Mouse (Mus musculus) Muller cell, postnatal 12 days (primary cell): ENCODE data around the gene LTO1.

Experiments
- DNase-seq: peaks from one replicate; pipeline ENCODE4 v3.0.0-alpha.2; 2015; ENCODE audit errors: inconsistent ontology term

The LTO1 gene

DNA sequence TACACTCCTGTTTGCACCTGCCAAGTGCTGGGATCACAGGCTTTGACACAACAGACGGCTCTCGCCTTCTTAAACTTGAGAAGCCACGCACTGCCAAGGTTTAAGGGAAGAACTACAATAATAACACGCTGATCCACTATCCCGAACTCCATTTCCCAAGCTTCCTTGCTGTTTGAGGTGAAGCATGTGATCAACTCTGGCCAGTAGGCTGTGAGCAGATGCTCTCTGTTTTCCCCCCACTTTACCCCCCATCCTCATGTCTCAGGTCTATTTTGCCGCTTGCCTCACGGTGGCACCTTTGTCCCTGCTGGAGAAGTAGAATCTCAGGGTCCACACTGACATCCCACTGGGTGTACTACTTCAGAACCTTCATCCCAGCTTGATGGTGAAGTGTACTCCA lies 6.2 kb upstream of the LTO1 start:
- no peak for DNase-seq

DNA sequence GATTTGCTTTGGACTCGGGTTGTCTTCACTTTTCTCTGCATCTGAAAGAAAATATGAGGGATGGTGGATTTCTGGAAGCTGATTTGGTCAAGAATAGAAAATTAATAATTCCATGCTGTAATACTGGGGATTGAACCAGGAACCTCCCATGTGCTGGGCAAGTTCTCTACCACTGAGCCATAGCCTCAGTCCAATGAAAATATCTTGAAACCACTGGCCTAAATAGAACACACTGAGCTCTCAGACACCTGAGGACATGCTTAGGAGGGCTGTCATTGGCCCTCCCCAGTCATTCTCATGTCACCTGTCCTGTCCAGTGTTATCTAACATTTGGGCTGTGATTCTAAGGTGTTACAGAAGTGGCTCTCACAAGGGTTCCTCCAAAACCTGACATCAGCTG lies 3.8 kb upstream of the LTO1 start:
- no peak for DNase-seq

GRCm38 (mm10) chr7:144912897-144913296 lies 2.0 kb upstream of the LTO1 start:
- DNase-seq, result no peak

- peak; percentile 33 for DNase-seq
Measured at GRCm38 (mm10) chr7:144914296-144914947, 478 bp upstream of the LTO1 start.

DNA sequence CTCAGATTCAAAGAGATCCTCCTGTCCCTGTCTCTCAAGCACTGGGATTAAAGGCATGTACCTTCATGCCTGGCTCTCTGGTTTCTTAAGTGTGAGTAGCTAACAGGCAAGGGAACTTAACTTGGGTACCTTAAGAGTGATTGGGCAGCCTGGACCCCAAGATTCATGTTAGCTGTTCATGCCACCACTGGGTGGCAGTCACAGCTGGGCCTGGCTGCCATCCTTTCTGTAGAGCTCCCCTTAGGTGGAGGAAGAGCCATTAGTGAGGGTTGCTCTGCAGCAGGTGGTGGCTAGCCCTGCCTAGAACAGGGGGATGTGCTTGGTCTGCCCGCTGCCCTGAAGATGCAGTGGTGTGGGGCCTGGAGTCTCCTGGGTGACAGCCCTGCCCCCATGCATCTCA lies 3.9 kb downstream of the LTO1 start:
- DNase-seq, result peak; percentile 38

DNA sequence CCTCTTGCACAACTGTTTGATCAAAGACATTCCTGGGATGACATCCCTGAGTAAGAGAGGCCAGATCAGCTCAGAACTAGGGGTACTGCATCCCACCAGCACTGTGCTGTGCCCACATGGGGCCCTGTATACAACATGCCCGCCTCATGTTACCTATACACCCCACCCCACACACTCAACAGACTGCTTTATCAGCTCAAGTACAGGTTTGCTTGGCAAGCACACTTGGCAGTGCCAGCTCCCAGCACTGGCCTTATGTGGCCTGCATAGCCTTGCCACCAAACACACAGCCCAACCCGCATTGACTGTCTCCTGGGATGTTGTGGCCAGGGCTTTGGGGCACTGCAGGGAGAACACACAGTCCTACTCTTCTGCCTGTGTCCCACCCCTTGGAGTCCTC lies 12.7 kb downstream of the LTO1 start:
- DNase-seq, result peak; percentile 60

- DNase-seq, result peak; percentile 55
Measured at GRCm38 (mm10) chr7:144928009-144928888, 13.3 kb downstream of the LTO1 start.

DNA sequence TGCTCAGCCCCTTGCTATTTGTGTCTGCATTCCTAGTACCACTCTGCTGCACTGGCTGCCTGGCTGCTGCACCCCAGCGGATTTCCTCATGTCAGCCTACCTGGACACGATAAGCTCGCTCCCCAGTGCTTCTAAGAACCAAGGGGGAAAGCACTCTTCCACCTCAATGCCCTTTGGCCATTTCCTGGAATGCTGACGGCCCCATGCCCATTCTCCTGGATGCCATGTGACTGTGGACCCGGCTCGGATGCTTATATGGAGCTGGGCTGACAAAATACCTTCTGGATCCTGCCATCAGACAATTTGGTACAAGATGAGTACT lies 13.9 kb downstream of the LTO1 start:
- peak; percentile 60 for DNase-seq

DNA sequence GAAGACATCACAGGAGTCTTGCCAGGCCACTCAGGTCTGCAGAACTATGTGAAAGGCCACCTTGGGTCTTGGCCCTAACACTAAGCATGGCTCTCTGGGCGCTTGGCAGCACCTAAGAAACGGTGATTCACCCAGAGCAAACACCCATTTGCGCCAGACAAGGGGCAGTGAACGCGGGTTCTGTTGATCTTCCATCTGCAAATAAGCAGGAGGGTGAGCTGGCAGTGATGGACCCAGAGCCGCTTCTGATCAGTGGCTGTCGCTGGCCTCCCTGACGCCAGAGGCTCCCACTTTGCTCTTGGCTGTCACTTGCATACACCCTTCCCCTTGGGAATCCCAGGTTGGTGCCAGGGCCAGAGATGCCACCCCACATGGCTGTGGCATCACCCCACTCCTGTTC lies 14.6 kb downstream of the LTO1 start:
- peak; percentile 76 for DNase-seq

DNA sequence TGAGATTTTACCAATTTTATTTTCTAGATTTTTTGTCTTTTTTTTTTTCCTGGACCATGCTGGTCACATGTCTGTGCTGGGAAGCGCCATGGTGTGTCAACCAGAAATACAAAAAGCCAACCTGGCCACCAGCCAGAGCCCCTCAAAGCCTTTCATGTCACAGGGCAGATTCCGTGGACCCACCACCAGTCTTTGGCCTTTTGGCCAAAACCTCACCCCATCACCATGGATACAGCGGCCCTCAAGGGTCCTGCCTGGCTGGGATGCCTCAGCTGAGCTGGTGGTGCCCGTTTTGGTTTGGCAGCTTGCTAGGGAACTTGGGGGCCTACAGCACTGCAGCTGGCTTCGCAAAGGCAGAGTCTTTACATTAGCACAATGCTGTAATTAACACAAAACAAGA lies 15.0 kb downstream of the LTO1 start:
- DNase-seq, result peak; percentile 68

- peak; percentile 32 for DNase-seq
Measured at GRCm38 (mm10) chr7:144931778-144932177, 16.9 kb downstream of the LTO1 start.

DNA sequence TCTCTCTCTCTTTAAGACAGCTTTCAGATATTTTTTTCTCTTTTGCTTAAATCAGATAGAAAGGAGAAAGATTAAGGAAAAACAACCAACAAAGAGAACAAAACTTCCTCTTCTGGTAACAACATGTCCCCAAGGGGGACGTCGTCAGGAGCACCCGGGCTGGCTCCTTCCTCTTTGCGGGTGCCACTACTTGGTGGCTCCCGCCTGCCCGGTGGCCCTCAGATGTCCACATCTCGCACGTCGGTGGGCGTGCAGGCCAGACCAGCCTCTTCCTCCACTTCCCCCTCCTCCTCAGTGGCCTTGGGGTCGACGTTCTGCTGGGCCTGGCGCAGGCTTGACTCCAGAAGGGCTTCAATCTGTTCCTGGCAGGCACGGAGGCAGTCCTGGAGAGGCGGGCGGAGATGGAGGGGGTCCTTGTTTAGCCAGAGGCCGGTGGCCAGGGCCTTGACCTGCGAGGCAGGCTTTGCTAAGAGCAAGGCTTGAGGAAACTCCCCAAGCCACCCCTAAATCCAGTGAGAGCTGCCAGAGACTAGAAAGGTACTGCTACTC lies 17.6 kb downstream of the LTO1 start:
- DNase-seq, result no peak

GRCm38 (mm10) chr7:144933336-144933735 lies 18.4 kb downstream of the LTO1 start:
- DNase-seq, result peak; percentile 43

- peak; percentile 45 for DNase-seq
Measured at GRCm38 (mm10) chr7:144933796-144934195, 18.9 kb downstream of the LTO1 start.

- DNase-seq, result no peak
Measured at GRCm38 (mm10) chr7:144934901-144935300, 20.0 kb downstream of the LTO1 start.

DNA sequence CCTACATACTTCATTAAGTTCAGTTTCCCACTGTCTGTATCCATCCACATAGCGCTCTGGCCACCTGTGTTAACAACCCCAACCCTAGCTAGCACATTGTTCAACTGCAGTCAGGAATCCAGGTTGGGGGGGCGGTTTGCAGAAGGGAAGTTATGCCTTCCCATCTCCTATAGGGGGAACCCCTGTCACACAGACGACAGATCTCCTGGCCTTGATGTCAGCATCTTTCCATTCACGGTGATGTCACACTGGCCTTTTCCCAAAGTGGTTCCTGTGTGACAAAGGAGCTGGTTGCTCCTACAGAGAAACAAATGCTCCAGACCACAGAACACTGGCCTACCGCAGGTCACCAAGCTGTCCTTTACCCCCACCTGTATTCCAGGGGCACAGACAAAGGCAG lies 20.7 kb downstream of the LTO1 start:
- peak; percentile 82 for DNase-seq

- no peak for DNase-seq
Measured at GRCm38 (mm10) chr7:144936311-144936880, 21.5 kb downstream of the LTO1 start.

DNA sequence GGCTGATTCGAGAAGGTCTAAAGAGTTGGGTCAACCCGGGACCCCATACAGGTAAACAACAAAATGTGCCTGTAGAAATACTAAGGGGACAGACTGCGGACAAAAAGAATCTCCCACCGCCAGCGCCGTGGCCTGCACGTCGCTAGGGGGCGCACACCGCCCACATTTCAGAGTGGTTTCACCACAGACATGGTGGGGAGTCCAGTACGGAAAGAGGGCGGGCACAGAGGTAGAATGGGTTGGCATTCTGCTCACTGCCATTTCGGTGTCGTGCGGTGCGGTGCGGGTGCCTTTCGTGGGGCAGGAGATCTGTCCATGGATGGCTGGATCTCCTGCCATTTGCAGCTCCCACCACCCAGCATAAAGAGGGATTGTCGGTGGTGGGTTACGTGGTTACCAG lies 22.6 kb downstream of the LTO1 start:
- peak; percentile 91 for DNase-seq

DNA sequence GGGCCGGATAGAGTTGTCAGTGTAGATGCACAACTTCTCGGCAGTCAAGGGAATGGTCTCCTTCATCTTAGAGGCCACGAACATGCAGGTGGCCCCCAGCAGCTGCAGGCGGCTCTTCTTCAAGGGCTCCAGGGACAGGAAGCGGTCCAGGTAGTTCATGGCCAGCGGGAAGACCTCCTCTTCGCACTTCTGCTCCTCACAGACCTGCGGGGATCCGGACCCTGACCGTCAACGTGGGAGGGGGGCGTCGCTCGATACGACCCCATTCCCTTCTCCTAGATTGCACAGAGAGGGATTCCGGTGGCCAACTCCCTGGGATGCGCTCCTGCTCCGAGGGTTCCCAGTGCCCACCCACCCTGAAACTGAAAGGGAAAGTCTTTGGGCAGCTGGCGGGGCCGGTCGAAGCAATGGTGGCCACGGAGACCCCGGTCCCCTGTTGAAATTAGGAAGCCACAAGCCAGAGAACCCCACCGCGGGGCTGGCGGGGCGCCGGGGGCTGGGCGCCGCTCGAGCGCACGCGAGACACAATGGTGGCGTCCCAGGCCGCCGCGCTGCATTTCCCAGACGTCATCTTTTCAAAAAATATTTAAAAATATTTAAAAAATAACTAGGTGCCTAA lies 23.1 kb downstream of the LTO1 start:
- DNase-seq, result no peak

DNA sequence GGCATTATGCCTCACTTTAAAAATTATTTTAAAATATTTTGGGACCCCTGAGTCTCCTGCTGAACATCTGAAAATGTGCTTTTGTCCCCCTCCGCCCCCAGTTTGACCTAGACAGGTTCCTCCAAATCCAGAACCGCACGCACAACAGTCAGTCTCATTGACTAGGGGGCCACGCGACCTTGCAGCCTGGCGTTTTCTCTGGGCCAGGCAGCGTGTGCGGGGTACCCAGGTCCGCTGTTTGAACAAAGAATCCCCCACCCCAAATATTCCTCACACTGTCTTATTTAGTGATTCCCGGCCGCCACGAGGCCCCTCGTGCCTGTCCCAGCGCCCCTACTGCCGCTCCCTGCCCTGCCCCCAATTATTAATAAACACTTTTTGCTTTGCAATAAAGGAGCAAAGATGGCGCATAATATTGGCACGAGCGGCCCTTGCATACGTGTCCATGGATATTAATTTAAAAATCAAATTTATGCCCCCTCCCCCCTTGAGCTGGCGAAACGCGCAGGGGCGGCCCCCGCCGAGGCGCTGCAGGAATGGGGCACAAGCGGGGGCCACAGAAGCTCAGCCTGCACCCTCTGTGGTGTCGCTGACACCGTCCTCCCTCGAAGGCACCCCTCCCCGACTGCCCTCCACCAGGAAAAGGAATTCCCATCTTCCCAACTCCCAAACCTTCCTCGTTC lies 23.9 kb downstream of the LTO1 start:
- peak; percentile 62 for DNase-seq

DNA sequence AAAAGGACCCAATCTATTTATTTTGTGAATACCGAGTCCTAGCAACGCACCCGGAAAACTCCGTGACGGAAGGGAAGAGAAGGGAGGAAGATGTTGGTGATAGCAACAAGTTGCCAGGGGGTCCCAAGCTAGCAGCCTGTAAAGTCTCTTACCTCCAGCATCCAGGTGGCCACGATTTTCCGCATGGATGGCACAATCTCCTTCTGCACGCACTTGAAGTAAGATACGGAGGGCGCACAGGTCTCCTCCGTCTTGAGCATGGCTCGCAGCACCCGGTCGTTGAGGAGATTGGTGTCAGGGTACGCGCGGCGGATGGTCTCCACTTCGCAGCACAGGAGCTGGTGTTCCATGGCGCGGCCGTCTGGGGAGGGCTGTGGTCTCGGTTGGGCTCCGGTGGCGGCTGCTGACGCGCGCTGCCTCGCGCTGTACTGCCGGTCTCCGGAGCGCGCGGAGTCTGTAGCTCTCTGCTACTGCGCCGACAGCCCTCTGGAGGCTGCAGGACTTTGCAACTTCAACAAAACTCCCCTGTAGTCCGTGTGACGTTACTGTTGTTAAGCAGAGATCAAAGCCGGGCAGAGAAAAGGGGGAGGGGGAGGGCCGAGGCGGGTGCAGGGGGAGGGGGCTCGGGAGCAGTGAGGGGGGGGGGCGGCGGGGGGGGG lies 24.6 kb downstream of the LTO1 start, which contains the start of gene Ccnd1:
Gene Ccnd1, minus strand, starts transcription at position 582 of the 659 bp plus-strand sequence.
- peak; percentile 91 for DNase-seq
